Mouse (Mus musculus) Patski (cell line): ENCODE results near the gene Pde1c. TPM values are rescaled to one million over a fixed set of nuclear protein-coding genes. Genes with fewer than 3 reads are reported as not detected.

ENCODE experiments used
- ATAC-seq: fragments of 100-300 bp; one replicate; pipeline ENCODE4 v1.8.0; 2021
- CTCF ChIA-PET: fragments of 350-600 bp; sonication (Branson Sonifier 250); formaldehyde crosslinking; loops from one replicate; lab custom pipeline; 2022; ENCODE audit warnings: inconsistent platforms; lab: Charles Lee
- POLR2A ChIA-PET: fragments of 350-600 bp; sonication (Branson Sonifier 250); formaldehyde crosslinking; loops from one replicate; lab custom pipeline; 2022; ENCODE audit warnings: antibody characterized with exemption, inconsistent platforms; lab: Charles Lee
- DNase-seq: peaks from one replicate; pipeline ENCODE4 v3.0.0-alpha.2; 2011; ENCODE audit warnings: low read depth, low spot score
- H3K27me3 ChIP-seq: fragments of 371-371 bp; one replicate; pipeline ENCODE4 v1.5.1; 2021
- CTCF ChIP-seq: fragments of 100-300 bp; IDR thresholded peaks from one replicate; pipeline ENCODE4 v1.5.1; 2021
- in situ Hi-C: fragments of 300-500 bp; cut with MboI; formaldehyde crosslinking; loops from 3 replicates; pipeline ENCODE4 v1.11.1; 2018; ENCODE audit warnings: low pct_unique_long_range_greater_than_20kb, mixed read lengths
- polyA plus RNA-seq: library from polyadenylated mRNA; unstranded; gene quantifications from one replicate; pipeline ENCODE4 v1.2.3, GENCODE M21; 2021

The Pde1c gene
- polyA plus RNA-seq, 1 experiment from 2014 or later: not detected

- CTCF ChIA-PET: interaction anchor here (0.8 to 1.0 kb wide), 2 partner anchors 10 to 16 kb away, joined by 3 read pairs; no protein-coding TSS in a partner anchor
- no peak for TF ChIP-seq CTCF
- in situ Hi-C loops: no loop called here
- ATAC-seq (no peak), DNase-seq (no peak)
- H3K27me3 ChIP-seq: peaks cover 28% of the 10 kb centered on the region
- POLR2A ChIA-PET: no interaction called here
Observed at GRCm38 (mm10) chr6:56555382-56555781, 13.5 kb downstream of the Pde1c start.

DNA sequence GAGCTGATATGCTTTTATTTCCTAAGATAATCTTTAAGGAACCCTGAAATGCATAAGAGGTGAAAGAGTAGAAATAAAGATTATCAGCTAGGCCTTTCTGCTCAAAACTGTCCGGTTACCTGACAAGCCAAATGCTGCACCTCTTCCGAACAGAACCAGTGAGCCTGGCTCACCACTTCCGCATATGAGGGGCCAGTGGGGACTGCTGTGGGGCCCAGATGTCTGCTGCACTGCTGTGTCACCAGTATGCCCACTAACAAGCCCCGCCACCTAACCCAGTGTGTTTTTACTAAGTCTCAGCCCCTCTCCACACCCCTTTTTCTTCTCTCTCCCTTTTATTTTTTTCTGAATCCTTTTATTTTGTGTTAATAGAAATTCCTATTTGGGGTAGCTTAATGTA is 17.9 kb downstream of the Pde1c start:
- ChIA-PET CTCF (no interaction called here), POLR2A (no interaction called here)
- no peak for TF ChIP-seq CTCF
- ATAC-seq: no peak
- peaks cover 28% of the 10 kb centered on the region for H3K27me3 ChIP-seq
- in situ Hi-C loops: no loop called here
- no peak for DNase-seq

- ChIA-PET POLR2A (no interaction called here), CTCF (interaction anchor here (0.9 to 1.4 kb wide), 4 partner anchors 9 to 19 kb away, joined by 3 to 6 read pairs (median 4); no protein-coding TSS in a partner anchor)
- in situ Hi-C loops: no loop called here
- no peak for ATAC-seq
- DNase-seq: no peak
- peaks cover 5% of the 10 kb centered on the region for H3K27me3 ChIP-seq
- no peak for TF ChIP-seq CTCF
Observed at GRCm38 (mm10) chr6:56540247-56540646, 28.7 kb downstream of the Pde1c start.

DNA sequence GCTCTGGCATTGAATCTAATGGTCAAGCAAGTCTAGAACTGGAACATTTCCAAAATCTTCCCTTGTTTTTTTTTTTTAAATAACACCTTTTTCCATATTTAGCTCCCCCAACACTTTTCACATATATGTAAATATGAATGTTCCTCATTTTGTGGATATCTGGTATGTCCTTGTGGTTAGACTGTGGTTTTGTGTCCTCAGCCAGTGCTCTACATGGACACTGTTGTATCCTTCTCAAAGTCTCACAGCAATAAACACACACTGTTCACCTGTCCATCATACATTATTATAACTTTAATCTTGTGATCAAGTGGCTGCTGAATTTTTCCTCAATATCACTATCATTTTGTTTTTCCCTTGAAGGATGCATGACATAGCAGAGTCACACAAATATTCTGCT is 34.2 kb downstream of the Pde1c start:
- CTCF ChIA-PET: no interaction called here
- in situ Hi-C loops: no loop called here
- no peak for TF ChIP-seq CTCF
- DNase-seq: no peak
- H3K27me3 ChIP-seq: no peaks in the 10 kb centered on the region
- no peak for ATAC-seq
- POLR2A ChIA-PET: no interaction called here

DNA sequence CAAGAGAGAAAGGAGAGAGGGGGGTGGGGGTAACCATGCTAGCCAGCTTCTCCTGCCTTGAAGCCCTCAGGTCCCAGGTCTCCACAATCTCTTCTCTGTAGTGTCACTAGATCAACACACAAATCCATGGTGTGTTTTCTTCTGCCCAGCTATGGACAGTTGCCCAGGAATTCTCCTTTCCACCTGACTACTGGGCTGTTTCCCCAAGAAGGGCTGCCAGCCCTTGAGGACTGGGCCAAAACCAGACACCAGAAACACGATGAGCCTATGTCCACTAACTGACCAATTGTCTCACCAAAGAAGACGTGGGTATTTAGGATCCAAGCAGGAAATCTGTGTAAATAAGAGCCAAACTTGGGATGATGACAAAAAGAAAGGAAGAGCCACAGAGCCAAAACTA is 36.6 kb downstream of the Pde1c start:
- in situ Hi-C loops: no loop called here
- POLR2A ChIA-PET: no interaction called here
- DNase-seq: no peak
- no peak for TF ChIP-seq CTCF
- ATAC-seq: no peak
- no peaks in the 10 kb centered on the region for H3K27me3 ChIP-seq
- CTCF ChIA-PET: no interaction called here

GRCm38 (mm10) chr6:56523938-56524866 is 44.7 kb downstream of the Pde1c start:
- ATAC-seq (no peak), DNase-seq (no peak)
- ChIA-PET CTCF (no interaction called here), POLR2A (interaction anchor here (0.6 kb wide), 1 partner anchor 1568 kb away, joined by 5 read pairs; no protein-coding TSS in a partner anchor)
- no peak for TF ChIP-seq CTCF
- in situ Hi-C loops: no loop called here
- no peaks in the 10 kb centered on the region for H3K27me3 ChIP-seq

- ChIA-PET POLR2A (no interaction called here), CTCF (interaction anchor here (1.1 kb wide), 2 partner anchors 8 to 16 kb away, joined by 3 read pairs; no protein-coding TSS in a partner anchor)
- in situ Hi-C loops: no loop called here
- peaks cover 8% of the 10 kb centered on the region for H3K27me3 ChIP-seq
- no peak for TF ChIP-seq CTCF
- ATAC-seq: no peak
- no peak for DNase-seq
Observed at GRCm38 (mm10) chr6:56489161-56489560, 79.7 kb downstream of the Pde1c start.

- CTCF ChIA-PET: no interaction called here
- DNase-seq: no peak
- H3K27me3 ChIP-seq: peaks cover 8% of the 10 kb centered on the region
- TF ChIP-seq CTCF: no peak
- in situ Hi-C loops: no loop called here
- POLR2A ChIA-PET: no interaction called here
- no peak for ATAC-seq
Observed at GRCm38 (mm10) chr6:56485078-56485477, 83.8 kb downstream of the Pde1c start.

DNA sequence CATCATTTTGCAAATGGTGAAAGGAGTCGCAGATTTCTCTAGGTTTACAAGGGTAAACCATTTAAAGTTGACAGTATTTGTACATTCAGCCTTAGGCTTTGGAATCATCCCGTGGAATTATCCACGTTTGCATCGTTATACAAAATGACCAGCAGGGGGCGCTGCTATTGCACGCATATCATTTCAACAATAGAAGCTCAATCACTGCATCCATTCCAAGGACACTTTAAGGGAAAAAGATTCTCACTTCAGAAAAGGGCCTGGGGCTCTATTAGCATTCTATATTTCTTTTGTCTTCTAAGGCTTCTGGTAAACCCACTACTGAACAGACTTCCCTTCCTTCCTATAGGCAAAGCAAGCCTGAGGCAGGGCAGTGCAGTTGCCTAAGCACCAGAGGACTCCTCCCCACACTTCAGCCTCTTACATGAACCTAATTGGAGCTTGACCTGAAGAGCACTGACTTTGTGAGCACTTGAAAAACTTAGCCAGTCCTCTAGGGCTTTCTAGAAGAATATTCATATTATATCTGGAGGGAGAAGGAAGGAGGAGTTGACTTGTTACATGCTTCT is 87.9 kb downstream of the Pde1c start:
- CTCF ChIA-PET: interaction anchor here (0.7 to 3.6 kb wide), 6 partner anchors 8 to 210 kb away, joined by 3 to 19 read pairs (median 4); no protein-coding TSS in a partner anchor
- H3K27me3 ChIP-seq: peaks cover 21% of the 10 kb centered on the region
- POLR2A ChIA-PET: no interaction called here
- in situ Hi-C loops: no loop called here
- no peak for ATAC-seq
- DNase-seq: peak; percentile 2
- peak; percentile 67 for TF ChIP-seq CTCF

DNA sequence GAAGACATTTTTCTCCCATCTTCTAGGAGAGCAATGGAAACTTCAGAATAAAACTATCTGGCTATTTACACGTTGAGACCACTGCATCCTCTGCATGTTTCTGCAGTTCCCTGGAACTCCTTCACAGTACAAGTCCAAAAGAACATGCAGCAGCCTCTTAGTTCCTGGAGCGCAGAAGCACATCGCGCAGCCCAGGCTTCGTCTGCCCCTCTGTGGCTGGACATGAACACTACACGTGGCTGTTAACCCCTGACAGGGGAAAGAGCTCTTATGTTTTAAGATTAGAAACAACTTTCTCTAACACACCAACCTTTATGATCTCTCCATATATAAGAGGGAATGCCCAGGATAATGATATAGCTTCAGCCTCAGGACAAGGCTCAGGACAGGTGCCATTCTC is 92.3 kb downstream of the Pde1c start:
- CTCF ChIA-PET: no interaction called here
- ATAC-seq: no peak
- POLR2A ChIA-PET: no interaction called here
- peaks cover 34% of the 10 kb centered on the region for H3K27me3 ChIP-seq
- in situ Hi-C loops: loop anchor here (5.0 to 10.0 kb wide), 3 partner anchors 131 to 412 kb away; no protein-coding TSS in a partner anchor
- peak; percentile 45 for TF ChIP-seq CTCF
- no peak for DNase-seq

DNA sequence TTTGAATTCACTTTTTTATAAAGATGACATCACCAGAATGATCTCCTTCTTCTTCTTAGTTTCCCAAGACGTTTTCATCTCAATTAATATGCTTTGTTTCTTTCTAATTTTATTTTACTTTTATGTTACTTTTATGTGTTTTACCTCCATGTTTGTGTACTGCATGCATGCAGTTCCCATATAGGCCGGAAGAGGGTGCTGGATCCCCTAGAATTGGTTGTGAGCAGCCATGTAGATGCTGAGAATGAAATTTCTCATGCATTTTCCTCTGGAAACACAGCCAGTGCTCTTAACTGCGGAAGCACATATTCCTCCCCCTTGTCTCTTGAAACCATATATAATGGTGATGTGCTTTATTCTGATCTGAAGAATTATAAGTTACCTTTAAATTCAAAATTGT is 110.8 kb downstream of the Pde1c start:
- no peaks in the 10 kb centered on the region for H3K27me3 ChIP-seq
- TF ChIP-seq CTCF: peak; percentile 59
- CTCF ChIA-PET: interaction anchor here (0.9 kb wide), 1 partner anchor 9 kb away, joined by 5 read pairs; no protein-coding TSS in a partner anchor
- POLR2A ChIA-PET: no interaction called here
- ATAC-seq (no peak), DNase-seq (no peak)
- in situ Hi-C loops: no loop called here
